Mouse (Mus musculus): Measurements from ENCODE around the gene Olfr603.
"Not testable (repeated sequence)": the region's sequence is repeated elsewhere in the genome, so short reads cannot be mapped to it uniquely, and the experiment has no call there.

The Olfr603 gene

DNA sequence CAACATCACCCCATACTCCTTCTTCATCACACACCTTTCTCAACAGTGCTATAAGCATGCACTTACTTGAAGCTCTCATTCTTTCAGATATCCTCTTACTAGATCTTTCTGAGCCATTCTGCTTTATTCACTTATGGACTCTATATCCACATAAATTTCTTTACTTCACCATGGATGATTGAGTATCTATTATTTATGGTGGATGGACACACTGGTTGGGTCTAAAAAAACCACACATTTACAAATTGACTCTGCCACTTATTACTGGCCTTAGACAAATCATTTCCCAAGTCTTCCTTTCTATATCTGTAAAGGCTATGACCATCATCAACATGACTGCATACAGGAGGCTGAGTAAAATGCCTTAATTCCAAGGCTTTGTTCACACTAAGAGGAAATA is at the start of gene Olfr603:
Gene Olfr603 (minus strand): TSS at position 101 of the 400 bp plus-strand sequence.
- DNase-seq, result no peak

DNA sequence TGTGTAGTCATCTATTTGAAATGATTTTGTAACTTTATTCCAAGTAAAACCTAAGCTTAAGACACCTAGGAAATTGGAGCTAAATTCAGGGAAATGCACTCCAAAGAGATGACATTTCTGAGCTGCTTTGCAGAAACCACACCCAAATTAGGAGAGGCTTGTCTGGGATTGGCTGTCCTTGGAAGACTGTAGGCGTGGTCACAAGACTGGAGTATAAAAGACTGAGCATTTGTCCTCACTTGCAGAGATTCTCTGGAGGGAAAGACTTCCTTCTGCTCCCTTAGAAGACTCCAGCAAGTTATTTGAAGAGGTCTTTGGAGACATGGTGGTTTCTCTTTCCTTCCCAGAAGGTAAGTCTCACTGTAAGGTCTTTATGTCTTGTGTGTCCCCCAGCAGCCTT is 28.8 kb upstream of the Olfr603 start, which contains the start of gene Usp17lc:
Gene Usp17lc (plus strand): TSS at position 301 of the 400 bp plus-strand sequence.
- not testable (repeated sequence) for DNase-seq

DNA sequence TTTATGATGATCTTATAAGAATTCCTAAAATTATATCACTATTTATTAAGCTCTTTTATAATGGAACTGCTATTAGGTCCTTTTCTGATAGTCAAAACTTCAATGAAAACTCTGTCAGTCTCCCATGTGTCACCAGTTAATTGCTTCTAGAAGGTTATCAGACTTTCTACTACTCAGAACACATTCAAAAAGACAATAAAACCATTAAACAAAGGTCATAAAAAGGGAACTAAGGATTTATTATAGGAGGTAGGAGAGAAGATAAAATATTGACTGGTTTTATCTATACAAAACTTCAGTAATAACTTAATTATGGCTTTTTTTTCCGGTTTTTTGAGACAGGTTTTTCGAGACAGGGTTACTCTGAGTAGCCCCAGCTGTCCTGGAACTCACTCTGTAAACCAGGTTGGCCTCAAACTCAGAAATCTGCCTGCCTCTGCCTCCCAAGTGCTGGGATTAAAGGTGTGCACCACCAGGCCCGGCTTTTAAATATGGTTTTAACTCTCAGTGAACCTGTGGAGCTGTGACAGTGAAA is 20.6 kb upstream of the Olfr603 start:
- DNase-seq, result not testable (repeated sequence)

DNA sequence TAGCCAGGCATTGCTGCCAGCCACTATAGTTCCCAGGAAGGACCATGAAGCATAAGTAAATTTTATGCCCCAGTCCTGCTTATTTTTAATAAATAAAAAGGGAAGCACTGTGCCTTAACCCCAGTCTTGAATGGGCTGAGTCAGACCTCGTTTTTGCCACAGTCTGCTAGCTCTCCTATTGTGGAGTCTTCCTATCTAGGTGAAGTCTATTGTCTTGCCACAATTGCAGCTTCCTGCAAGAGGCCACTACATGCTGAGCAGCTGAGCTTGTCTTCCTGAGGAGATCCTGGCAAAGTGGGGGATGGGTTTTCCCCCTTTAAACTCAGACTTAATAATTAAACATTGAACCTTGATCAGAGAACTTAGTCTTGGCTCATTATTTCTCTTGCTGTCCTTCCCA is 13.0 kb upstream of the Olfr603 start:
- DNase-seq, result no peak

DNA sequence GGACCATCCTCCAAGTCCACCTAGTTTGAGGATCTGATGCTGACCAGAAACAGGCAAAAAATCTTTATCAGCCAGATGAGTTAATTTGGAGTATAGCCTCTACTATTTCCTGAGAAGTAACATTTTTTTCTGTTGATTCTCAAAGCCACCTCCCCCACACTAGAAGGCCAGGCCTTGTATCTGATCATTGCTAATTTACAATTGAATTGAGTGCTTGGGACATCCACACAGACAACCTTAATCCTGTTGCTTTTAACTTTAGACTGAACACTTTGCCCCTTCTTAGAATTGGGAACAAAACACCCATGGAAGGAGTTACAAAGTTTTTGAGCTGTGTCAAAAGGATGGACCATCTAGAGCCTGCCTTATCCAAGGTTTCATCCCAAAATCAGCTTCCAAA is 11.8 kb upstream of the Olfr603 start:
- no peak for DNase-seq

DNA sequence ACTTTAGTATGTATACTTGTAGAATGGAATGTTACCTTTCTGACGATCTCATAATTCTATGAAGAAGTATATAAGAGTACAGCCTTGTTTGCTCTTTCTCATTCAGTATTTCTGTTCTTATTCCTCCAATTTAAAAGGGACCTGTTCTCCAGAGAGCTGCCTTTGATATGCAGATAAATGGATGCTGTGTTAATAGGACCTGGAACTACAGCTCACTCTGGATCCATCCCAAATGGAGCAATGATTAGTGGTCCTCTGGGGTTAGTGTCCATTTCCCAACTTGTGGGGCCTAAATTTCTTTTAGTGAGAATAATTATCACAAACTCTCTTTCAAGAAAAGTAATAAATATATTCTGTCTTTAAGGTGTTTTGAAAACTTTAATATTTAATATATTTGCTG is 23.4 kb downstream of the Olfr603 start, which contains the start of gene Olfr601:
Gene Olfr601 (minus strand): TSS at position 101 of the 400 bp plus-strand sequence.
- DNase-seq, result no peak

DNA sequence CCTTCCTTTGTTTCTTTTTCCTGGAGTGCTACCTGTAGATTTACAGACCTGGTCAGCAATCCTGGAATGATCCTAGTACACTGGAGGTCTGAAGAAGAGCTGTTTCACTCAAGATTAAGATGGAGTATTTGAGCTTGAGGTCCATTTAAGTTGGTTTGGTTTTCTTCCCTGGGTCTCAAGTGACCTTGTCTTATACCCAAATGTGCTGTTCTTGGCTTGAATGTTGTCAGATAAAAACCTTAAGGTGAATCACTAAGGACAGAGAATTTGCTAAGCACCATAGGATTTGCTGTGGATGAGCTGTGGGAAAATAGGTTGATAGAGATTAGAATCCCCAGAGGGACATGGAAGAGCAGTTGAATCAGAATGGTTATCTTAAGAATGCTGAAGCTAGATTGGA is 36.4 kb downstream of the Olfr603 start, which contains the start of gene Olfr600:
Gene Olfr600 (minus strand): TSS at position 101 of the 400 bp plus-strand sequence.
- no peak for DNase-seq

DNA sequence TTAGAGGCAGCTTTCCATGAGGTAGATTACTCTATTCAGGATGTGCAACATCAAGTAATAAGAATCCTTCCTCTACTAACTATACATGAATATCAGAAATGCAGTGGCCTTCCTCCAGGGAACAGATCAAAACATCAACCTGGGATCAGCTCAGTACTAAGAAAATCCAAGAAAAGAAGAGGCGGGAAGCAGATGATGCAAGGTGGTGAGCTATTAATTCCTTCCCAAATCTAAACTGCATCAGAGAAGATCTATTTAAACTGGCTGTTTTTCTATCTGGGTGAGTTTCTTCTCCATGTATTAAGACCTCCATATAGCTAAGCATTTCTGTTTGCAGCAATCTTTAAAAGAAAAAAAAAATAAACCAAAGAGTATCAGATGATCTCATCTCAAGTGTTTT is 50.4 kb downstream of the Olfr603 start, which contains the start of gene Olfr599:
Gene Olfr599 (plus strand): TSS at position 301 of the 400 bp plus-strand sequence.
- DNase-seq, result no peak

All from right cerebral cortex, adult 18-20 months (tissue).